Comparison of ENCODE assay signal across 8 mouse cellular contexts in the genomic region with DNA sequence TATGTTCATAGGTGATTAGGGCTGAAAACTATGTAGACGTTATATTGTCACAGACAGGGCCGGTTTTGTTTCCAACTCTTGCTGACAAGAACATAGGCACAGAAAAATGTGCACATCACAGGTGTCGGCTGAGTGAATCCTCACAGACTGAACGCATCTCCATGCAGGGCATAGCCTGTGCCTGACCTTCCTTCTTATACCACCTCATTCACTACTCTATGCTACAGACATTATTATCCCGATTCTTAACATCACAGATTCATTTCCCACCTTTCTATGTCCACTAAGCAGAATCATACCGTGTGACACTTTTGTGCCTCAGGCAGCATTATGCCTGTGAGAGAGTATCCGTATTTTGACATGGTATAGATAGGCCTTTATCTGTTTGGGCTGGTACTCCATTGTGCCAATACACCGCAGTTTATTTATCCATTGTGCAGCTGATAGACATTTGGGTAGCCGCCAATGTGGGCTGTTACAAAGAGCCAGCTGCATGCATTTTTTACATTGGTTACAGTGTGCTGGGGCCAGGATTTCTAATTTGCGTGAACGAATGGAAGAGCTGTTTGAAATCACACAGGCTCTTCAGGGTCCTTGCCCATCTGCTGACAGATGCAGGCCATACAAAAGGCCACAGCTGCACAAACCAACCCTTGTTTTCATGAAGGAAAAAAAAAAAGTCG. TPM values are rescaled to one million over a fixed set of nuclear protein-coding genes. Genes with fewer than 3 reads are reported as not detected.
DNase-seq lines count a peak whose midpoint lies in the region; ATAC-seq lines count a peak whose summit lies in the region.
"Had no signal": no experiment of that assay in that cellular context is flagged by ENCODE, and none has a peak within 500 bp of the region (broad histone marks: within the 10 kb centered on the region; RNA-seq: fewer than 3 reads in every experiment).

No protein-coding gene starts in this region.

- no peak for DNase-seq in lung, postnatal 25 days (ENCODE audit: low spot score)
- DNase-seq in forebrain, embryonic 11.5 days (ENCODE audit: low spot score): no peak
- DNase-seq in layer of hippocampus, adult 8-10 months (ENCODE audit: low spot score in 2 of 2): peak; percentile 25
- DNase-seq in urinary bladder, postnatal 36 days (ENCODE audit: low spot score in 2 of 2): no peak
- no peak for DNase-seq in ovary, postnatal 14 days (ENCODE audit: low spot score)

- H3K4me1 ChIP-seq in lung, embryonic 15.5 days: peaks cover 15% of the 10 kb centered on the region
- 0 out of 2 replicates have a peak, but pooled peaks cover 2% of the 10 kb centered on the region for H3K4me1 ChIP-seq in forebrain, embryonic 11.5 days (replicated peaks; ENCODE audit: control insufficient read depth, insufficient read depth, low read length)
- H3K4me1 ChIP-seq in neural tube, embryonic 13.5 days (replicated peaks): peaks cover 25% of the 10 kb centered on the region

- H3K9me3 ChIP-seq in lung, embryonic 15.5 days: no peaks in the 10 kb centered on the region
- H3K9me3 ChIP-seq in forebrain, embryonic 11.5 days (ENCODE audit: control insufficient read depth, low read length): no peaks in the 10 kb centered on the region
- no peaks in the 10 kb centered on the region for H3K9me3 ChIP-seq in neural tube, embryonic 13.5 days

- H3K4me2 ChIP-seq in lung, embryonic 15.5 days: no peak overlapping the region
- no peak overlapping the region for H3K4me2 ChIP-seq in forebrain, embryonic 11.5 days (ENCODE audit: low read depth, low read length, severe bottlenecking)
- H3K4me2 ChIP-seq in neural tube, embryonic 13.5 days: no peak overlapping the region

- 0 out of 2 replicates have a peak, but pooled peaks have one; percentile 19 for ATAC-seq in lung, embryonic 15.5 days (ENCODE audit: borderline replicate concordance, extremely low read depth, low FRiP score, low TSS enrichment)
- peak; percentile 64 for ATAC-seq in forebrain, embryonic 11.5 days (replicated peaks; ENCODE audit: low FRiP score)
- peak; percentile 91 for ATAC-seq in neural tube, embryonic 13.5 days (ENCODE audit: low read depth)

- no peak overlapping the region for H3K27ac ChIP-seq in lung, embryonic 15.5 days
- H3K27ac ChIP-seq in forebrain, embryonic 11.5 days (ENCODE audit: low read depth, low read length): peak overlapping the region; percentile 4; the same call in 1 of the 2 replicates
- peak overlapping the region; percentile 85 for H3K27ac ChIP-seq in neural tube, embryonic 13.5 days (replicated peaks)

- H3K9ac ChIP-seq in lung, embryonic 15.5 days: no peak overlapping the region
- no peak overlapping the region for H3K9ac ChIP-seq in forebrain, embryonic 11.5 days (ENCODE audit: low read length)
- H3K9ac ChIP-seq in neural tube, embryonic 13.5 days: no peak overlapping the region

- no peaks in the 10 kb centered on the region for H3K27me3 ChIP-seq in lung, embryonic 15.5 days
- no peaks in the 10 kb centered on the region for H3K27me3 ChIP-seq in forebrain, embryonic 11.5 days (ENCODE audit: control insufficient read depth, insufficient read depth, low read length)
- no peaks in the 10 kb centered on the region for H3K27me3 ChIP-seq in neural tube, embryonic 13.5 days

- no peak overlapping the region for H3K4me3 ChIP-seq in lung, embryonic 15.5 days
- no peak overlapping the region for H3K4me3 ChIP-seq in forebrain, embryonic 11.5 days (ENCODE audit: low read depth, low read length)
- H3K4me3 ChIP-seq in neural tube, embryonic 13.5 days: no peak overlapping the region

- no peaks in the 10 kb centered on the region for H3K36me3 ChIP-seq in lung, embryonic 15.5 days
- no peaks in the 10 kb centered on the region for H3K36me3 ChIP-seq in forebrain, embryonic 11.5 days (ENCODE audit: control insufficient read depth, insufficient read depth, low read length)
- H3K36me3 ChIP-seq in neural tube, embryonic 13.5 days: no peaks in the 10 kb centered on the region

- 42% methylated on average over 12 of the region's 12 CpGs for WGBS in lung, embryonic 15.5 days
- 73% methylated on average over 12 of the region's 12 CpGs for WGBS in forebrain, embryonic 11.5 days
- 27% methylated on average over 12 of the region's 12 CpGs for WGBS in neural tube, embryonic 13.5 days

RNA-seq across cellular contexts. Expression of a gene that starts 33.5 kb away (rescaled TPM):
- polyA plus RNA-seq in lung, embryonic 15.5 days (2015; fragmentation: Nextera tagmentation; extraction: Ambion mirVana): not detected in 2 replicates
- not detected in 2 replicates for polyA plus RNA-seq in forebrain, embryonic 11.5 days (2014; fragmentation: Nextera tagmentation; extraction: Ambion mirVana)
- total RNA-seq in layer of hippocampus, adult 8-10 months (2022): not detected
- polyA plus RNA-seq in neural tube, embryonic 13.5 days (2015; fragmentation: Nextera tagmentation; extraction: Ambion mirVana): not detected in 2 replicates
- polyA plus RNA-seq: limb, embryonic 11.5 days had no signal

Comparison
In these comparisons a context has a peak if more than half of its experiments do, and no peak if none do; other contexts are left out.
1. ATAC-seq: peak in every context shown above with its lines; median percentile 91 in neural tube, embryonic 13.5 days; 64 in forebrain, embryonic 11.5 days; 19 in lung, embryonic 15.5 days.
2. DNase-seq: peak in layer of hippocampus, adult 8-10 months (2 of 2); none in lung, postnatal 25 days (single experiment), forebrain, embryonic 11.5 days (single experiment), urinary bladder, postnatal 36 days (0 of 2) and ovary, postnatal 14 days (single experiment).